Comparison of ENCODE assay signal across 27 mouse cellular contexts in genomic region chr14:72864130-72864529, GRCm38 (mm10).
"Had no signal": no experiment of that assay in that cellular context is flagged by ENCODE, and none has a peak within 500 bp of the region (broad histone marks: within the 10 kb centered on the region; RNA-seq: fewer than 3 reads in every experiment).

No protein-coding gene starts in this region.

- H3K27me3 ChIP-seq: embryonic facial prominence, embryonic 12.5 days; embryonic facial prominence, embryonic 13.5 days; embryonic facial prominence, embryonic 15.5 days; forebrain, embryonic 12.5 days; forebrain, embryonic 13.5 days; forebrain, embryonic 15.5 days had no signal

- H3K27ac ChIP-seq: embryonic facial prominence, embryonic 10.5 days; embryonic facial prominence, embryonic 12.5 days; embryonic facial prominence, embryonic 13.5 days; embryonic facial prominence, embryonic 15.5 days; forebrain, embryonic 10.5 days; forebrain, embryonic 12.5 days; forebrain, embryonic 13.5 days; forebrain, embryonic 15.5 days; gastrocnemius, adult 2 months had no signal

- H3K4me2 ChIP-seq: embryonic facial prominence, embryonic 12.5 days; embryonic facial prominence, embryonic 13.5 days; embryonic facial prominence, embryonic 15.5 days; forebrain, embryonic 12.5 days; forebrain, embryonic 13.5 days; forebrain, embryonic 15.5 days had no signal

- H3K4me3 ChIP-seq: embryonic facial prominence, embryonic 10.5 days; embryonic facial prominence, embryonic 12.5 days; embryonic facial prominence, embryonic 13.5 days; embryonic facial prominence, embryonic 15.5 days; erythroblast, embryonic 14.5 days; forebrain, embryonic 10.5 days; forebrain, embryonic 12.5 days; forebrain, embryonic 13.5 days; forebrain, embryonic 15.5 days; gastrocnemius, adult 2 months; heart, adult 2 months had no signal

- DNase-seq: cerebellum, adult 9-10 months; cerebellum, adult 9-11 months; cerebellum, postnatal 10 days; cerebellum, postnatal 14 days; cerebellum, postnatal 25 days; cerebellum, postnatal 36 days; embryo, embryonic 11 days; forebrain, postnatal 0 days; gastrocnemius, adult 2 months; gastrocnemius, postnatal 10 days; gastrocnemius, postnatal 14 days; gastrocnemius, postnatal 25 days; gastrocnemius, postnatal 36 days; heart, adult 11 months; heart, adult 18-20 months; heart, adult 2 months had no signal

- H3K9ac ChIP-seq: embryonic facial prominence, embryonic 12.5 days; embryonic facial prominence, embryonic 13.5 days; embryonic facial prominence, embryonic 15.5 days; forebrain, embryonic 12.5 days; forebrain, embryonic 13.5 days; forebrain, embryonic 15.5 days; forebrain, postnatal 0 days had no signal

- H3K4me1 ChIP-seq: embryonic facial prominence, embryonic 12.5 days; forebrain, embryonic 13.5 days; forebrain, embryonic 15.5 days had no signal

- H3K36me3 ChIP-seq: embryonic facial prominence, embryonic 10.5 days; embryonic facial prominence, embryonic 12.5 days; embryonic facial prominence, embryonic 13.5 days; embryonic facial prominence, embryonic 15.5 days; forebrain, embryonic 10.5 days; forebrain, embryonic 12.5 days; forebrain, embryonic 15.5 days had no signal

- ATAC-seq: forebrain, embryonic 13.5 days; forebrain, embryonic 14.5 days; forebrain, embryonic 15.5 days; forebrain, embryonic 16.5 days; forebrain, postnatal 0 days had no signal

- H3K9me3 ChIP-seq: embryonic facial prominence, embryonic 10.5 days; embryonic facial prominence, embryonic 12.5 days; embryonic facial prominence, embryonic 13.5 days; embryonic facial prominence, embryonic 15.5 days; forebrain, embryonic 10.5 days; forebrain, embryonic 12.5 days; forebrain, embryonic 13.5 days; forebrain, embryonic 15.5 days had no signal
